Mouse (Mus musculus) midbrain, embryonic 11.5 days (tissue): ENCODE data around the gene Olfr1025-ps1. TPM values are rescaled to one million over a fixed set of nuclear protein-coding genes. Genes with fewer than 3 reads are reported as not detected.

Experiments used
- ATAC-seq: fragments of 200-750 bp; cut with Nextera tagmentation; 2 replicates; pipeline ENCODE4 v1.8.0; 2017; ENCODE audit warnings: moderate TSS enrichment, moderate library complexity; ENCODE audit not compliant: low FRiP score
- DNase-seq: peaks from one replicate; pipeline ENCODE4 v3.0.0; 2015; ENCODE audit warnings: low spot score; ENCODE audit errors: missing footprints
- H3K27ac ChIP-seq: fragments of 300-500 bp; sonication (generic); 2 replicates; pipeline ENCODE4 v1.5.1; 2014; ENCODE audit warnings: low read depth, low read length
- H3K27me3 ChIP-seq: fragments of 300-500 bp; sonication (generic); 2 replicates; pipeline ENCODE4 v1.6.1; 2014; ENCODE audit warnings: mild to moderate bottlenecking, low read length, moderate library complexity, mixed read lengths; ENCODE audit not compliant: control insufficient read depth, insufficient read depth
- H3K36me3 ChIP-seq: fragments of 300-500 bp; sonication (generic); 2 replicates; pipeline ENCODE4 v1.6.1; 2014; ENCODE audit warnings: mild to moderate bottlenecking, low read length, moderate library complexity, mixed read lengths; ENCODE audit not compliant: control insufficient read depth, insufficient read depth
- H3K4me1 ChIP-seq: fragments of 300-500 bp; sonication (generic); 2 replicates; pipeline ENCODE4 v1.6.1; 2014; ENCODE audit warnings: low read length; ENCODE audit not compliant: control insufficient read depth, insufficient read depth
- H3K4me2 ChIP-seq: fragments of 300-500 bp; sonication (generic); 2 replicates; pipeline ENCODE4 v1.6.1; 2014; ENCODE audit warnings: mild to moderate bottlenecking, moderate library complexity
- H3K4me3 ChIP-seq: fragments of 300-500 bp; sonication (generic); 2 replicates; pipeline ENCODE4 v1.5.1; 2014; ENCODE audit warnings: low read depth, low read length
- H3K9ac ChIP-seq: fragments of 300-500 bp; sonication (generic); 2 replicates; pipeline ENCODE4 v1.6.1; 2014; ENCODE audit warnings: low read length
- H3K9me3 ChIP-seq: fragments of 300-500 bp; sonication (generic); 2 replicates; pipeline ENCODE4 v1.6.1; 2016; ENCODE audit warnings: low read length; ENCODE audit not compliant: control insufficient read depth
- WGBS: fragments of 180-500 bp; shearing (Covaris S2); extraction: QIAGEN DNeasy Blood & Tissue Kit; methylation state at CpG from one replicate; pipeline ENCODE4 v1.1.7; 2014; 5-methylcytosine and 5-hydroxymethylcytosine counted together
- polyA plus RNA-seq: library from polyadenylated mRNA; unstranded; fragments of >200 nt; fragmentation: Nextera tagmentation; extraction: Ambion mirVana; gene quantifications from 2 replicates; pipeline ENCODE4 v1.2.1, GENCODE M21; 2014

Olfr1025-ps1 gene
- polyA plus RNA-seq: not detected in 2 replicates

DNA sequence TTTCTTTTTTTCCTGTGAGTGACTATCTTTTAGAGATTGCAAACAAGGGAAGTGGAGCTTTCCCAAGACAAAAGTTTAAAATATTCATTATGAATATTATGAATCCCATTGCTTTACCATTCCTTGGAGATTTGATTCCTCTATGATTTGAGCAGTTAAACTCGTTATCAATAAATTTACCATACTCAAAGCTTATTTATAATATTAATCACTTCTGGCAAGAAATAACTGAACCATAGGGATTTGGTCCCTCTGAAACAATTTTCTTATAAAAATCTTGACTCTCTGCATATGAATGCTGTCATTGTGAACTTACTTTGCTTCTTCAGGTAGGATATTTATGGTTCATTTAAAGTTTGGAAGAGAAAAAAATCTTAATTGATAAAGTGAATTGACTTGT is at the start of gene Olfr1025-ps1:
Olfr1025-ps1 (plus strand) TSS at position 301 of the 400 bp plus-strand sequence.
- H3K27ac ChIP-seq: no peak within 1 kb of the TSS
- 65% methylated on average over 1 of the region's 1 CpGs for WGBS
- H3K36me3 ChIP-seq: no peaks in the 10 kb centered on the region
- no peak within 1 kb of the TSS for H3K9ac ChIP-seq
- no peak for ATAC-seq
- no peaks in the 10 kb centered on the region for H3K9me3 ChIP-seq
- no peak for DNase-seq
- H3K27me3 ChIP-seq: no peaks in the 10 kb centered on the region
- no peak within 1 kb of the TSS for H3K4me2 ChIP-seq
- H3K4me1 ChIP-seq: no peaks in the 10 kb centered on the region
- no peak within 1 kb of the TSS for H3K4me3 ChIP-seq

DNA sequence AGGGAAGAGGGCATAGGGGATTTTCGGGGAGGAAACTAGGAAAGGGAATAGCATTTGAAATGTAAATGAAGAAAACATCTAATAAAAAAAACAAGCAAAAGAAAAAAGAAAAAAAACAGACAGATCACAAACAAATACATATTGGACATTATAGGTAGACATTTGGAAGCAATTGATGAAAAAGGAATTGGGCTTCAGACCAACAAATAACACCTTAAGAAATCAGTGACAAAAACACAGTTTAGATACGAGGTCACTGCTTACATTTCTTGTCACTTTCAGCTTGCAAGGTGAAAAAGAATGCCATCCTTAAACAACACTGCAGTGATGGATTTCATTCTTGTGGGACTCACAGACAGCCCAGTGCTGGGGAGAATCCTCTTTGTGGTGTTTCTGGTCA is 46.7 kb upstream of the Olfr1025-ps1 start, which contains the start of gene Olfr1022:
Olfr1022 (plus strand) TSS at position 301 of the 400 bp plus-strand sequence.
- DNase-seq (no peak), ATAC-seq (no peak)
- Histone ChIP-seq H3K27me3 (no peaks in the 10 kb centered on the region), H3K36me3 (no peaks in the 10 kb centered on the region), H3K9me3 (no peaks in the 10 kb centered on the region), H3K4me3 (no peak within 1 kb of the TSS), H3K4me1 (no peaks in the 10 kb centered on the region), H3K4me2 (no peak within 1 kb of the TSS), H3K9ac (no peak within 1 kb of the TSS), H3K27ac (no peak within 1 kb of the TSS)
- 67% methylated on average over 2 of the region's 2 CpGs for WGBS

- ATAC-seq (no peak), DNase-seq (no peak)
- Histone ChIP-seq H3K4me1 (no peaks in the 10 kb centered on the region), H3K4me2 (no peak within 1 kb of the TSS), H3K9me3 (no peaks in the 10 kb centered on the region), H3K4me3 (no peak within 1 kb of the TSS), H3K27ac (no peak within 1 kb of the TSS), H3K27me3 (no peaks in the 10 kb centered on the region), H3K9ac (no peak within 1 kb of the TSS), H3K36me3 (no peaks in the 10 kb centered on the region)
- WGBS: 71% methylated on average over 2 of the region's 2 CpGs
Observed at GRCm38 (mm10) chr2:85885340-85885739, 29.7 kb upstream of the Olfr1025-ps1 start, which contains the start of gene Olfr1023. Olfr1023 (plus strand) TSS chr2:85885640.

- Histone ChIP-seq H3K4me1 (no peaks in the 10 kb centered on the region), H3K4me3 (no peak within 1 kb of the TSS), H3K9me3 (no peaks in the 10 kb centered on the region), H3K36me3 (no peaks in the 10 kb centered on the region), H3K4me2 (no peak within 1 kb of the TSS), H3K27ac (no peak within 1 kb of the TSS), H3K27me3 (no peaks in the 10 kb centered on the region), H3K9ac (no peak within 1 kb of the TSS)
- no peak for DNase-seq
- ATAC-seq: no peak
- WGBS: 84% methylated on average over 3 of the region's 3 CpGs
Observed at GRCm38 (mm10) chr2:85904952-85905351, 10.0 kb upstream of the Olfr1025-ps1 start, which contains the start of gene Olfr1024. Olfr1024 (minus strand) TSS chr2:85905052.

DNA sequence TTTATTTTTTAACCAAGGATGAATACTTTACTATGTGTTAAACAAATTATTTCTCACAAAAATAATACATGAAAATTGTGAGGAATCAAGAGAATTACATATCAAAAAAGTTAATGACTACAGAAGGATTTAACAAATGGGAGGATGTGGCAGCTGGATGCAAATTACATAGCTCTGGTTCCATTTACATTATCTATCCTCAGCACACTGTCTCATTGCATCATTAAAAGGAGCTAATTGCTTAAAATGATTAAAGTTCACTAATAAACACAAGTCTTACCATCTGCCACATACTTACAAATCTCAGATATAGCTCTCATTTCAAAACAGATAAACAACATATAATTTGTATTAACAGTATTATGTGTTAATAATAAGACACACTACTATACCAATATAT is 1.8 kb upstream of the Olfr1025-ps1 start:
- H3K9me3 ChIP-seq: no peaks in the 10 kb centered on the region
- H3K36me3 ChIP-seq: no peaks in the 10 kb centered on the region
- ATAC-seq (no peak), DNase-seq (no peak)
- H3K27me3 ChIP-seq: no peaks in the 10 kb centered on the region
- H3K9ac ChIP-seq: no peak overlapping the region
- H3K4me1 ChIP-seq: no peaks in the 10 kb centered on the region
- H3K4me3 ChIP-seq: no peak overlapping the region
- H3K27ac ChIP-seq: no peak overlapping the region
- H3K4me2 ChIP-seq: no peak overlapping the region

GRCm38 (mm10) chr2:85921258-85921657 is 6.3 kb downstream of the Olfr1025-ps1 start, which contains the start of gene Olfr1026:
Olfr1026 (plus strand) TSS chr2:85921558.
- Histone ChIP-seq H3K4me3 (no peak within 1 kb of the TSS), H3K9me3 (no peaks in the 10 kb centered on the region), H3K4me1 (no peaks in the 10 kb centered on the region), H3K9ac (no peak within 1 kb of the TSS), H3K36me3 (no peaks in the 10 kb centered on the region), H3K4me2 (no peak within 1 kb of the TSS), H3K27me3 (no peaks in the 10 kb centered on the region), H3K27ac (no peak within 1 kb of the TSS)
- ATAC-seq: no peak
- 90% methylated on average over 3 of the region's 3 CpGs for WGBS
- DNase-seq: no peak

DNA sequence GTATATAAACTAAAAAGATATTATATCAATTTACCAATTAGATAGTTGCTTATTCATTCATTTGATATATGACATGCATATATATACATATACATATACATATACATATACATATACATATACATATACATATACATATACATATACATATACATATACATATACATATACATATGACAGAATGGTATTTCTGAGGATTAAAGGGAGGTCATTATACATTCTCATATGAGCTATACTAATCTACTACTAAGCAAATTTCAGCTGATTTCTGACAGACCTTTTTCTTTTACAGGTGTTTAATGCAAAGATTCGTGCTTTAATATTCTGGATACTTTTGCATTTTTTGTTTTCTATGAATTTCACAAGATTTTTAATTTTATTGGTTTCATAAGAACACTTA is 35.1 kb downstream of the Olfr1025-ps1 start, which contains the start of gene Olfr1028:
Olfr1028 (plus strand) TSS at position 301 of the 400 bp plus-strand sequence.
- H3K4me1 ChIP-seq: no peaks in the 10 kb centered on the region
- H3K27me3 ChIP-seq: no peaks in the 10 kb centered on the region
- H3K36me3 ChIP-seq: no peaks in the 10 kb centered on the region
- H3K9ac ChIP-seq: no peak within 1 kb of the TSS
- ATAC-seq: no peak
- no peak for DNase-seq
- WGBS: 77% methylated on average over 1 of the region's 1 CpGs
- no peak within 1 kb of the TSS for H3K27ac ChIP-seq
- H3K4me2 ChIP-seq: no peak within 1 kb of the TSS
- H3K4me3 ChIP-seq: no peak within 1 kb of the TSS
- no peaks in the 10 kb centered on the region for H3K9me3 ChIP-seq

Other genes with a start within 250 kb of the Olfr1025-ps1 start
- not detected in 2 replicates for gene Olfr1006, start 236.4 kb upstream of the Olfr1025-ps1 start, polyA plus RNA-seq
- not detected in 2 replicates for gene Olfr1008, start 225.8 kb upstream of the Olfr1025-ps1 start, polyA plus RNA-seq
- not detected in 2 replicates for gene Olfr1009, start 199.8 kb upstream of the Olfr1025-ps1 start, polyA plus RNA-seq
- not detected in 2 replicates for gene Olfr1012, start 152.4 kb upstream of the Olfr1025-ps1 start, polyA plus RNA-seq
- gene Olfr1013, start 148.1 kb upstream of the Olfr1025-ps1 start, polyA plus RNA-seq: not detected in 2 replicates
- not detected in 2 replicates for gene Olfr1014, start 142.5 kb upstream of the Olfr1025-ps1 start, polyA plus RNA-seq
- not detected in 2 replicates for gene Olfr1015, start 133.2 kb upstream of the Olfr1025-ps1 start, polyA plus RNA-seq
- gene Olfr1016, start 112.6 kb upstream of the Olfr1025-ps1 start, polyA plus RNA-seq: not detected in 2 replicates
- gene Olfr1018, start 96.7 kb upstream of the Olfr1025-ps1 start, polyA plus RNA-seq: not detected in 2 replicates
- not detected in 2 replicates for gene Olfr1019, start 69.7 kb upstream of the Olfr1025-ps1 start, polyA plus RNA-seq
- gene Olfr1020, start 68.2 kb upstream of the Olfr1025-ps1 start, polyA plus RNA-seq: not detected in 2 replicates
- not detected in 2 replicates for gene Olfr1022, start 46.6 kb upstream of the Olfr1025-ps1 start, polyA plus RNA-seq
- gene Olfr1023, start 29.6 kb upstream of the Olfr1025-ps1 start, polyA plus RNA-seq: not detected in 2 replicates
- not detected in 2 replicates for gene Olfr1024, start 10.1 kb upstream of the Olfr1025-ps1 start, polyA plus RNA-seq
- not detected in 2 replicates for gene Olfr1026, start 6.4 kb downstream of the Olfr1025-ps1 start, polyA plus RNA-seq
- not detected in 2 replicates for gene Olfr1028, start 35.2 kb downstream of the Olfr1025-ps1 start, polyA plus RNA-seq
- gene Olfr1029, start 58.7 kb downstream of the Olfr1025-ps1 start, polyA plus RNA-seq: not detected in 2 replicates
- gene Olfr1030, start 64.1 kb downstream of the Olfr1025-ps1 start, polyA plus RNA-seq: not detected in 2 replicates
- gene Olfr1031, start 75.1 kb downstream of the Olfr1025-ps1 start, polyA plus RNA-seq: not detected in 2 replicates
- gene Olfr1032, start 90.3 kb downstream of the Olfr1025-ps1 start, polyA plus RNA-seq: not detected in 2 replicates
- gene Olfr1033, start 105.4 kb downstream of the Olfr1025-ps1 start, polyA plus RNA-seq: not detected in 2 replicates
- not detected in 2 replicates for gene Olfr1034, start 130.7 kb downstream of the Olfr1025-ps1 start, polyA plus RNA-seq
- not detected in 2 replicates for gene Olfr1036, start 158.8 kb downstream of the Olfr1025-ps1 start, polyA plus RNA-seq
- not detected in 2 replicates for gene Olfr1037, start 172.2 kb downstream of the Olfr1025-ps1 start, polyA plus RNA-seq
- gene Olfr1039, start 220.7 kb downstream of the Olfr1025-ps1 start, polyA plus RNA-seq: not detected in 2 replicates
- gene Olfr1040, start 231.5 kb downstream of the Olfr1025-ps1 start, polyA plus RNA-seq: not detected in 2 replicates
- gene Olfr1042, start 246.6 kb downstream of the Olfr1025-ps1 start, polyA plus RNA-seq: not detected in 2 replicates